Mouse (Mus musculus): ENCODE results near the gene Mitf. TPM values are rescaled to one million over a fixed set of nuclear protein-coding genes. Genes with fewer than 3 reads are reported as not detected.

Gene Mitf
- polyA plus RNA-seq, 1 experiment from 2014 or later, result 24.4 TPM

DNA sequence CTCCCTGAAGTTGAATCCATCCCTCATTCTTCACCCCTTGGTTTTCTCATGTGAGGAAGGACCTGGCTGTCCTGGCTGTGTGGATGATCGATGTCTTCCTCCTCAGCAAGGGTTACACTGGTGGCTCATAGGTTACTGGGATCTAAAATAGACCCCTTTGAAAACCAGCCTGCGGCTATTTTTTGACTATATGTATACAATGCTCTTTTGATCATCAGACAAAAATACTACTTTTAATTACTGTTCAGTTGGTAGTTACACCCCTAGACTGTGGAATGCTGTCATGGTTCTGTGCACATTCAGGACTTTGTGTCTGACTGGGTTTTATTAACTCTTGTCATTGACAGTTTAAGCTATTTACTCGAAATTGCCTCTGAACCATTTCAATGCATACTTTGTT is 157.9 kb downstream of the Mitf start:
- Histone ChIP-seq H3K4me1 (ENCODE audit: control insufficient read depth, insufficient read depth, low read length) (peaks cover 11% of the 10 kb centered on the region), H3K27ac (ENCODE audit: low read depth, low read length) (no peak overlapping the region), H3K4me2 (no peak overlapping the region), H3K9ac (ENCODE audit: low read depth, low read length) (no peak overlapping the region), H3K27me3 (ENCODE audit: control insufficient read depth, insufficient read depth, low read length) (no peaks in the 10 kb centered on the region), H3K9me3 (replicated peaks; ENCODE audit: control insufficient read depth, low read length) (no peaks in the 10 kb centered on the region), H3K36me3 (ENCODE audit: control insufficient read depth, insufficient read depth, low read length) (no peaks in the 10 kb centered on the region), H3K4me3 (ENCODE audit: low read depth, low read length) (no peak overlapping the region)
- WGBS (ENCODE audit: insufficient replicate concordance), result 71% methylated on average over 3 of the region's 3 CpGs
- no peak for ATAC-seq (replicated peaks; ENCODE audit: insufficient number of reproducible peaks, low FRiP score, low TSS enrichment)

DNA sequence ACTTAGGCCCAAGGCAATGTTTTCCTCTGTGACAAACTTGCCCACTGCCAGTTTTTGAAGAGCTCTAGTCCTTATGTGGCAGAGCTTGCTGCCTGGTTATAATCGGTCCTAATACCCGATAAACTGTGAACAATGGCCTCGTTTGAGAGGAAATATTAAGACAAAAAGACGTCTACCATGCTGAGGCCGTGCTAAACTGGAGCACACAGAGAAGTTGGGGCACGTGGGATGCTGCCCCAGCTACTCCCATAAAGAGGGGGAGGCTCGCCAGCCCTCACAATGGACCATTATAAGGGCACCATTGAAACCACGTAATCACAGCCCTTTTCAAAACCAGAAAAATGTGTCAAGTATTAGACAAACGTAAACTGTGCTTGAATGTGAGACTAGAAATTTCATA is 174.8 kb downstream of the Mitf start:
- Histone ChIP-seq H3K27ac (ENCODE audit: low read depth, low read length) (no peak overlapping the region), H3K4me3 (ENCODE audit: low read depth, low read length) (no peak overlapping the region)

DNA sequence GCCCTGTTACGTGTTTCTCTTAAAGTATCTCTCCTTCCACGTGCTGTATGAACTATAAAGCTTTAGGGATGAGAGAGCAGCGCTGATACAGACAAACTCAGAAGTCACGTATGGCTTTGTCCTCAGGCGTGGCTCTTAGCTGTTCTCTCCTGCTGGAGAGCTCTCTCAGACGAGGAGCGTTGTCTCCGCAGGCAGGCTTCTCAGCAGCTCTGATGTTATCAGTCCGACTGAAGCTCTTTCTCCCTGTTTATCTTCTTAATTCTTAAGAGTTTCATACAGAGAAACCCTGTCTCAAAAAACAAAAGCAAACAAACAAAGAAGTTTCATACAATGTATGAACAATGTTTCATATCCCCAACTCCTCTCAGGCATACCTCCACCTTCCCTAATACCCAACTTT is 178.8 kb downstream of the Mitf start:
- Histone ChIP-seq H3K36me3 (ENCODE audit: control insufficient read depth, insufficient read depth, low read length) (no peaks in the 10 kb centered on the region), H3K27ac (ENCODE audit: low read depth, low read length) (no peak overlapping the region), H3K9me3 (replicated peaks; ENCODE audit: control insufficient read depth, low read length) (no peaks in the 10 kb centered on the region), H3K4me1 (ENCODE audit: control insufficient read depth, insufficient read depth, low read length) (peaks cover 8% of the 10 kb centered on the region), H3K9ac (ENCODE audit: low read depth, low read length) (0 out of 2 replicates have a peak overlapping the region, but pooled peaks have one; percentile 22), H3K4me3 (ENCODE audit: low read depth, low read length) (no peak overlapping the region), H3K27me3 (ENCODE audit: control insufficient read depth, insufficient read depth, low read length) (no peaks in the 10 kb centered on the region), H3K4me2 (no peak overlapping the region)
- WGBS (ENCODE audit: insufficient replicate concordance), result 38% methylated on average over 9 of the region's 9 CpGs
- no peak for ATAC-seq (replicated peaks; ENCODE audit: insufficient number of reproducible peaks, low FRiP score, low TSS enrichment)

More for the DNA sequence above, 174.8 kb downstream of the Mitf start:
- Histone ChIP-seq H3K4me1 (ENCODE audit: control insufficient read depth, insufficient read depth, low read length) (no peaks in the 10 kb centered on the region), H3K36me3 (ENCODE audit: control insufficient read depth, insufficient read depth, low read length) (no peaks in the 10 kb centered on the region), H3K4me2 (no peak overlapping the region), H3K9ac (ENCODE audit: low read depth, low read length) (no peak overlapping the region), H3K27me3 (ENCODE audit: control insufficient read depth, insufficient read depth, low read length) (no peaks in the 10 kb centered on the region), H3K9me3 (replicated peaks; ENCODE audit: control insufficient read depth, low read length) (no peaks in the 10 kb centered on the region)
- WGBS (ENCODE audit: insufficient replicate concordance), result 77% methylated on average over 9 of the region's 9 CpGs
- no peak for ATAC-seq (replicated peaks; ENCODE audit: insufficient number of reproducible peaks, low FRiP score, low TSS enrichment)

DNA sequence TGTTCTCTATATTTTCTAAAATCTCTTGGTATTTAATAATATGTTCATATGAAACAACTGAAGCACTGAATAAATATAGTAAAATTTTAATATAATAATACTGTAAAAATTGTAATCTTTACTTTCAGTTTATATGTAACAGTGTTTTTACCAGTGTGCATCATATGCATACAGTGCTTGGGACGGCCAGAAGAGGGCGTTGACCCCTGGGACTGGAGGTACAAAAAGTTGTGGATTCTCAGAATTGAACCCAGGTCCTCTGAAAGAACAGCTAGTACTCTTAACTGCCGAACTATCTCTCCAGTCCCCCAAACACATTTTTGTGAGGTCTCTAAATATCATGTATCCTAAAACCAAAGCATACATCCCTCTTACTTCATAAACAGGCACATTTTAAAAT is 179.6 kb downstream of the Mitf start:
- Histone ChIP-seq H3K9me3 (replicated peaks; ENCODE audit: control insufficient read depth, low read length) (no peaks in the 10 kb centered on the region), H3K27ac (ENCODE audit: low read depth, low read length) (no peak overlapping the region), H3K4me1 (ENCODE audit: control insufficient read depth, insufficient read depth, low read length) (peaks cover 8% of the 10 kb centered on the region), H3K9ac (ENCODE audit: low read depth, low read length) (no peak overlapping the region), H3K27me3 (ENCODE audit: control insufficient read depth, insufficient read depth, low read length) (no peaks in the 10 kb centered on the region), H3K4me3 (ENCODE audit: low read depth, low read length) (no peak overlapping the region), H3K4me2 (no peak overlapping the region), H3K36me3 (ENCODE audit: control insufficient read depth, insufficient read depth, low read length) (no peaks in the 10 kb centered on the region)
- WGBS (ENCODE audit: insufficient replicate concordance), result 71% methylated on average over 3 of the region's 3 CpGs
- ATAC-seq (replicated peaks; ENCODE audit: insufficient number of reproducible peaks, low FRiP score, low TSS enrichment), result no peak

DNA sequence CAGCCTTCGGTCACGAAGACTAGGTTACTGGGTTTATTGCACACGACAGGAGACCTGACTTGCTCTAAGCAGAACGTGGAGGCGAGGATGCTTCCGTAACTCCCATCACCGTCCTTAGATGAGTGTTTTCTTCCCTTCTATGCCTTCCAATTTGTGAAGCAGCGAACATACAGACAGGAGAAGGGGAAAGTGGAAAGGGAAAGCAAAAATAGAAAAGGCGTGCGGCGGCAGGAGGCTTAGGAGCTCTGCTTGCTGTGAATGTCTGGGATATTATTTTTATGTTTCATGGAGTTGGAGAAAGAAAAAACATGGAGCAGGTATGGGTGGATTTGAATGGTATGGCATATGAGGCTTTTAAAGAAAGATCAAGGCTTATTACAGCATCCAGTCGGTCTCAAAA is 186.7 kb downstream of the Mitf start:
- Histone ChIP-seq H3K27ac (ENCODE audit: low read depth, low read length) (no peak overlapping the region), H3K27me3 (ENCODE audit: control insufficient read depth, insufficient read depth, low read length) (no peaks in the 10 kb centered on the region), H3K4me3 (ENCODE audit: low read depth, low read length) (no peak overlapping the region), H3K9ac (ENCODE audit: low read depth, low read length) (no peak overlapping the region), H3K4me1 (ENCODE audit: control insufficient read depth, insufficient read depth, low read length) (peaks cover 8% of the 10 kb centered on the region), H3K9me3 (replicated peaks; ENCODE audit: control insufficient read depth, low read length) (no peaks in the 10 kb centered on the region), H3K4me2 (no peak overlapping the region), H3K36me3 (ENCODE audit: control insufficient read depth, insufficient read depth, low read length) (no peaks in the 10 kb centered on the region)
- 87% methylated on average over 12 of the region's 12 CpGs for WGBS (ENCODE audit: insufficient replicate concordance)
- ATAC-seq (replicated peaks; ENCODE audit: insufficient number of reproducible peaks, low FRiP score, low TSS enrichment), result no peak

DNA sequence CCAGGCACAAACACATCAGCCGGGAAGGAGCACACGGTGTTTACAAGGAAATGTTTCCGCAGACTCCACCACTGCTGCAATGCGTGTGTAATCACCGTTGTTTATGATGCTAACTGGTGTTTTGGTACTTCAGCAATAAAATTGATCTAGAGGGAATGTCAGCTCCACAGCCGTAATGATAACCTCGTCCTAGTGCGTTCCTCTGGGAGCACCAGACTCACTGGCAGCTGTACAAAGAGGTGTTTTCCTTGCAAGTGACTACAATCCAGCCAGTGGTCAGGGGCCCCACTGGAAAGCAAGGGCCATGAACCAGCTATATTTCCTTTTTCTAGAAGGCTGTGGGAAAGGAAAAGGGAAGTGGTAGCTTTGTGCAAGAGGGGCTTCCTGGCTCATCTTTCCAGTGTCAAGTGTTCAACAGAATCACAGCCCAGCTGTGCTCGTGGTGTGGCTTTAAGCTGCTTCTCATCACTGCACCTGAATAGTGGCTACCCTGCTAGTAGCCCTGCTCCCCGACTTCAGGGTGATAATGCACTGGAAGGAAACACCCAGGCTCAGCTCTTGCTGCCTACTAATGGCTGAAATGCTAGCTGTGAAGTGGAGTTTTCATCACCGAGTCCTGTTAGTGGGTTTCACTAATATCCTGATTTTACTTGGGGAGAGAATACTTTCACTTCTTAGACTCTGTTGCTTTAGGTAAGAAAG is 188.9 kb downstream of the Mitf start:
- Histone ChIP-seq H3K9me3 (replicated peaks; ENCODE audit: control insufficient read depth, low read length) (no peaks in the 10 kb centered on the region), H3K4me3 (ENCODE audit: low read depth, low read length) (no peak overlapping the region), H3K4me1 (ENCODE audit: control insufficient read depth, insufficient read depth, low read length) (no peaks in the 10 kb centered on the region), H3K27ac (ENCODE audit: low read depth, low read length) (no peak overlapping the region), H3K4me2 (no peak overlapping the region), H3K27me3 (ENCODE audit: control insufficient read depth, insufficient read depth, low read length) (no peaks in the 10 kb centered on the region), H3K36me3 (ENCODE audit: control insufficient read depth, insufficient read depth, low read length) (no peaks in the 10 kb centered on the region), H3K9ac (ENCODE audit: low read depth, low read length) (no peak overlapping the region)
- no peak for ATAC-seq (replicated peaks; ENCODE audit: insufficient number of reproducible peaks, low FRiP score, low TSS enrichment)
- WGBS (ENCODE audit: insufficient replicate concordance), result 68% methylated on average over 11 of the region's 11 CpGs

DNA sequence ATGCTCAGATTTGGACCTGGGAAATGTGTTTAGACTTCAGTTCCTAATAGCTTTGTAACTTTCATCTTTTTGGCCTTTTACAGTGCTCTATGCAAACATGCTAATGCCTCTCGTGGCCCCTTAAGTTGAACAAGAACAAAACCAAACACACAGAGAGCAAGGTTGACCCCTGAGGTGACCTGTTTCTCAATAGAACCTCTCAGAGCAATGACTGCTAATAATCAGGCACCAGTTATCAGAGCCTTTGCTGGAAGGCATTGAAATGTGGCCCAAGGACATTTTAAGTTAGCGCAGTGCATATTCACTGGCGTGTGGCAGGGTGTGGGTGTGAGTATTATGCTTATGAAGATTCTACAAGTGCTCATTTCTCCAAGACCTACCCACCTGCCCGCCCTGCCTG is 194.7 kb downstream of the Mitf start:
- Histone ChIP-seq H3K27me3 (ENCODE audit: control insufficient read depth, insufficient read depth, low read length) (no peaks in the 10 kb centered on the region), H3K36me3 (ENCODE audit: control insufficient read depth, insufficient read depth, low read length) (no peaks in the 10 kb centered on the region; the same call in 1 of the 2 replicates), H3K9me3 (replicated peaks; ENCODE audit: control insufficient read depth, low read length) (no peaks in the 10 kb centered on the region), H3K4me2 (no peak overlapping the region), H3K4me3 (ENCODE audit: low read depth, low read length) (no peak overlapping the region), H3K9ac (ENCODE audit: low read depth, low read length) (no peak overlapping the region), H3K4me1 (ENCODE audit: control insufficient read depth, insufficient read depth, low read length) (0 out of 2 replicates have a peak, but pooled peaks cover 2% of the 10 kb centered on the region), H3K27ac (ENCODE audit: low read depth, low read length) (no peak overlapping the region)
- ATAC-seq (replicated peaks; ENCODE audit: insufficient number of reproducible peaks, low FRiP score, low TSS enrichment), result no peak
- 49% methylated on average over 4 of the region's 4 CpGs for WGBS (ENCODE audit: insufficient replicate concordance)

DNA sequence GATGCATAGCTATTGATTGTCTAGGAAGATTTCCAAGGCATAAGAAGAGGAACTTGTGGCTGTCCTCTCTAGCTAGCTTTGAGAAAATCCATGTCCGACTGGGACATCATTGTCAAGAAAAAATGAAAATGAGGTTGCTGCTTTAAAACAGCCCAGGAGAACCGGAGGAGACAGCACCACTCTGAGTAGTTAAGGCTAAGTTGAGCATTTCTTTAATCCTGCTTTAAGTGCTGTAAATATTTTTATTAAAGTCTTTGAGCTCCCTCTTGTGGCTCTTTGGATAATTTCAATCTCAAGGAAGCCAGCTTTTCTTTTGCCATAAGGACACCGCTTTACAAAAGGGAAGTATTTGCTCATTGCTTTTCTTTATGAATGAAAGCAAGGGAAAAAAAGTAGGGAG is 196.3 kb downstream of the Mitf start:
- H3K9ac ChIP-seq (ENCODE audit: low read depth, low read length), result no peak overlapping the region
- no peak overlapping the region for H3K27ac ChIP-seq (ENCODE audit: low read depth, low read length)
- H3K36me3 ChIP-seq (ENCODE audit: control insufficient read depth, insufficient read depth, low read length), result no peaks in the 10 kb centered on the region; the same call in 1 of the 2 replicates
- H3K4me3 ChIP-seq (ENCODE audit: low read depth, low read length), result no peak overlapping the region
- H3K4me1 ChIP-seq (ENCODE audit: control insufficient read depth, insufficient read depth, low read length), result 0 out of 2 replicates have a peak, but pooled peaks cover 2% of the 10 kb centered on the region
- WGBS (ENCODE audit: insufficient replicate concordance), result 24% methylated on average over 3 of the region's 3 CpGs
- H3K4me2 ChIP-seq, result no peak overlapping the region
- ATAC-seq (replicated peaks; ENCODE audit: insufficient number of reproducible peaks, low FRiP score, low TSS enrichment), result no peak
- no peaks in the 10 kb centered on the region for H3K27me3 ChIP-seq (ENCODE audit: control insufficient read depth, insufficient read depth, low read length)
- no peaks in the 10 kb centered on the region for H3K9me3 ChIP-seq (replicated peaks; ENCODE audit: control insufficient read depth, low read length)

DNA sequence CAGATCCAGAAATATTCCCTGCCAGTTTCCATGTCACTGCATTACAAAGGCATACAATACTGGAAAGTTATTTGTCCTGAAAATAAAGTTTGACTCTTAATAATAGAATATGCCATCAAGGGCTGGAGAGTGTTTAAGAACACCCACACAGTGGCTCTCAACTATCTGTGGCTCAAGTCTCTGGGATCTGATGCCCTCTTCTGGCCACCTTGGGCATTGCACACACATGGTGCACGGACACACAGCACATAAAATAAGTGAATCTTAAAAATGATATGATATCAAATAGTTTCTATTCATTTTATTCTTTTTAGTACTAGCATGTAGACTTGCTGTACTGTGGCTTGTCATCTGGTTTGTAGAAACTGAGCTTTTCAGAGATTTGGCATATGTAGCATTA is 198.7 kb downstream of the Mitf start:
- no peak overlapping the region for H3K27ac ChIP-seq (ENCODE audit: low read depth, low read length)
- no peaks in the 10 kb centered on the region for H3K9me3 ChIP-seq (replicated peaks; ENCODE audit: control insufficient read depth, low read length)
- H3K9ac ChIP-seq (ENCODE audit: low read depth, low read length), result no peak overlapping the region
- no peaks in the 10 kb centered on the region; the same call in 1 of the 2 replicates for H3K36me3 ChIP-seq (ENCODE audit: control insufficient read depth, insufficient read depth, low read length)
- H3K4me2 ChIP-seq, result no peak overlapping the region
- 0 out of 2 replicates have a peak, but pooled peaks cover 2% of the 10 kb centered on the region for H3K4me1 ChIP-seq (ENCODE audit: control insufficient read depth, insufficient read depth, low read length)
- no peaks in the 10 kb centered on the region for H3K27me3 ChIP-seq (ENCODE audit: control insufficient read depth, insufficient read depth, low read length)
- no peak for ATAC-seq (replicated peaks; ENCODE audit: insufficient number of reproducible peaks, low FRiP score, low TSS enrichment)
- H3K4me3 ChIP-seq (ENCODE audit: low read depth, low read length), result no peak overlapping the region
- WGBS (ENCODE audit: insufficient replicate concordance), result 78% methylated on average over 1 of the region's 1 CpGs

Measured in heart, embryonic 11.5 days (tissue).